12 mouse cellular contexts compared by ENCODE assay signal in the genomic region with DNA sequence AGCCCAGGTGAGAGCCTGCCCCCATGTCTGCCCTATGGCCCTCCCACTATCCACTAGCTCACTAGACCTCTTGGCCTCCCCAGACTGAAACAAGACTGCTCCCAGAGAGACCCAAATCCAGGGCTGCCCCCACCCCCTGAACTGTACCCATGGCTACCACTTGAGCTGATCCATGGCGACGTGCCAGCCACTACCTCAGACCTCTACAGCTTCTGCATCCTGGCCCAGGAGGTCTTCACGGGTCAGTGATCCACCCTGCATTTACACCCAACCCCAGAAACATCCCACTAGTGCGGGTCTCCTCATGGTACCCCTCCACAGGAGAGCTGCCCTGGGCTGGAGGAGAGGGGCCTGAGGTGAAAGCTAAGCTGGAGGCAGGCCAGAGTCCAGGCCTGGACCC. TPM values are rescaled to one million over a fixed set of nuclear protein-coding genes. Genes with fewer than 3 reads are reported as not detected.
DNase-seq lines count a peak whose midpoint lies in the region; ATAC-seq lines count a peak whose summit lies in the region.
"Had no signal": no experiment of that assay in that cellular context is flagged by ENCODE, and none has a peak within 500 bp of the region (broad histone marks: within the 10 kb centered on the region; RNA-seq: fewer than 3 reads in every experiment).

No protein-coding gene starts in this region.

- no peak overlapping the region for H3K4me3 ChIP-seq in embryonic facial prominence, embryonic 10.5 days
- no peak overlapping the region for H3K4me3 ChIP-seq in hindbrain, embryonic 14.5 days (replicated peaks; ENCODE audit: low read length)
- no peak overlapping the region for H3K4me3 ChIP-seq in midbrain, embryonic 14.5 days (replicated peaks; ENCODE audit: low read depth, low read length)

- peaks cover 23% of the 10 kb centered on the region for H3K27me3 ChIP-seq in embryonic facial prominence, embryonic 10.5 days (replicated peaks; ENCODE audit: low read depth, poor library complexity, severe bottlenecking)
- H3K27me3 ChIP-seq in hindbrain, embryonic 14.5 days (ENCODE audit: control insufficient read depth, insufficient read depth, low read length) = no peaks in the 10 kb centered on the region
- no peaks in the 10 kb centered on the region for H3K27me3 ChIP-seq in midbrain, embryonic 14.5 days (ENCODE audit: control insufficient read depth, insufficient read depth, low read length)
- H3K27me3 ChIP-seq: Patski had no signal

- peaks cover 29% of the 10 kb centered on the region for H3K36me3 ChIP-seq in embryonic facial prominence, embryonic 10.5 days (replicated peaks)
- peaks cover 36% of the 10 kb centered on the region for H3K36me3 ChIP-seq in hindbrain, embryonic 14.5 days (replicated peaks; ENCODE audit: control insufficient read depth, insufficient read depth)
- peaks cover 34% of the 10 kb centered on the region for H3K36me3 ChIP-seq in midbrain, embryonic 14.5 days (ENCODE audit: control insufficient read depth, insufficient read depth, low read length)

- DNase-seq in left cerebral cortex, postnatal 4 days = peak; percentile 53
- DNase-seq in left cerebral cortex, adult 18-20 months (ENCODE audit: low spot score in 2 of 2) = no peak
- no peak for DNase-seq in embryonic facial prominence, embryonic 10.5 days (ENCODE audit: low spot score)
- DNase-seq in hindbrain, embryonic 14.5 days (ENCODE audit: low spot score) = no peak
- peak; percentile 29 for DNase-seq in midbrain, embryonic 14.5 days
- DNase-seq in adrenal gland, postnatal 36 days = no peak
- no peak for DNase-seq in left cerebral cortex, postnatal 25 days (ENCODE audit: low spot score in 2 of 2)
- no peak for DNase-seq in left cerebral cortex, adult 9 months (ENCODE audit: low spot score in 2 of 2)
- DNase-seq: adrenal gland, postnatal 25 days had no signal

- no peaks in the 10 kb centered on the region; the same call in 1 of the 2 replicates for H3K9me3 ChIP-seq in embryonic facial prominence, embryonic 10.5 days
- H3K9me3 ChIP-seq in hindbrain, embryonic 14.5 days (ENCODE audit: control insufficient read depth, low read length) = no peaks in the 10 kb centered on the region
- H3K9me3 ChIP-seq in midbrain, embryonic 14.5 days (ENCODE audit: control insufficient read depth, low read length) = no peaks in the 10 kb centered on the region

- no peak overlapping the region for H3K4me2 ChIP-seq in hindbrain, embryonic 14.5 days (replicated peaks)
- no peak overlapping the region for H3K4me2 ChIP-seq in midbrain, embryonic 14.5 days (ENCODE audit: low read length)

- H3K27ac ChIP-seq in embryonic facial prominence, embryonic 10.5 days (replicated peaks) = peak overlapping the region; percentile 35; the same call in 1 of the 2 replicates
- no peak overlapping the region for H3K27ac ChIP-seq in hindbrain, embryonic 14.5 days
- H3K27ac ChIP-seq in midbrain, embryonic 14.5 days (replicated peaks; ENCODE audit: low read depth, low read length) = peak overlapping the region; percentile 32

- ATAC-seq in hindbrain, embryonic 14.5 days (ENCODE audit: low FRiP score) = peak; percentile 14; the same call in 1 of the 2 replicates
- ATAC-seq in midbrain, embryonic 14.5 days (ENCODE audit: low FRiP score, low TSS enrichment) = 0 out of 2 replicates have a peak, but pooled peaks have one; percentile 13
- ATAC-seq: Patski had no signal

- 71% methylated on average over 4 of the region's 4 CpGs for WGBS in embryonic facial prominence, embryonic 10.5 days
- WGBS in hindbrain, embryonic 14.5 days = 58% methylated on average over 4 of the region's 4 CpGs
- 24% methylated on average over 4 of the region's 4 CpGs for WGBS in midbrain, embryonic 14.5 days

- H3K4me1 ChIP-seq in embryonic facial prominence, embryonic 10.5 days = peaks cover 10% of the 10 kb centered on the region
- no peaks in the 10 kb centered on the region; the same call in 1 of the 2 replicates for H3K4me1 ChIP-seq in hindbrain, embryonic 14.5 days (replicated peaks; ENCODE audit: control insufficient read depth, insufficient read depth, low read length)
- no peaks in the 10 kb centered on the region for H3K4me1 ChIP-seq in midbrain, embryonic 14.5 days (ENCODE audit: control insufficient read depth, insufficient read depth, low read length)

- intact Hi-C loops in left cerebral cortex, postnatal 4 days (cut with DNase I) = no loop called here
- intact Hi-C loops in left cerebral cortex, postnatal 25 days (cut with DNase I) = no loop called here

- no peak overlapping the region for H3K9ac ChIP-seq in hindbrain, embryonic 14.5 days
- no peak overlapping the region for H3K9ac ChIP-seq in midbrain, embryonic 14.5 days (replicated peaks; ENCODE audit: low read length)

RNA-seq across cellular contexts. Expression of a gene that starts 14.5 kb away (rescaled TPM):
- total RNA-seq in left cerebral cortex, postnatal 4 days (2021) = 100 to 1,000 TPM; 356 to 358 TPM
- 100 to 1,000 TPM; 179 to 187 TPM for total RNA-seq in left cerebral cortex, adult 18-20 months (2021)
- polyA plus RNA-seq in embryonic facial prominence, embryonic 10.5 days (2016; fragmentation: Nextera tagmentation; extraction: Ambion mirVana) = 24.8 and 25.2 TPM in 2 replicates
- 112 TPM in 2 replicates for polyA plus RNA-seq in hindbrain, embryonic 14.5 days (2014; fragmentation: Nextera tagmentation; extraction: Ambion mirVana)
- polyA plus RNA-seq in midbrain, embryonic 14.5 days (2014; fragmentation: Nextera tagmentation; extraction: Ambion mirVana) = 101 and 129 TPM in 2 replicates
- 1 to 10 TPM; 2.5 to 2.9 TPM for total RNA-seq in adrenal gland, postnatal 36 days (2021)
- total RNA-seq in left cerebral cortex, postnatal 25 days (2021) = 100 to 1,000 TPM; 190 to 213 TPM

RNA-seq across cellular contexts. Expression of a gene that starts 27.0 kb away (rescaled TPM):
- total RNA-seq in left cerebral cortex, postnatal 4 days (2021) = under 1 TPM in 1 of 2 experiments, not detected in 1; 0.66 TPM
- not detected for total RNA-seq in left cerebral cortex, adult 18-20 months (2021)
- 0.28 TPM in 1 of 2 replicates, not detected in the other for polyA plus RNA-seq in embryonic facial prominence, embryonic 10.5 days (2016; fragmentation: Nextera tagmentation; extraction: Ambion mirVana)
- 0.48 TPM in 1 of 2 replicates, not detected in the other for polyA plus RNA-seq in hindbrain, embryonic 14.5 days (2014; fragmentation: Nextera tagmentation; extraction: Ambion mirVana)
- polyA plus RNA-seq in midbrain, embryonic 14.5 days (2014; fragmentation: Nextera tagmentation; extraction: Ambion mirVana) = not detected in 2 replicates
- total RNA-seq in adrenal gland, postnatal 36 days (2021) = under 1 TPM in 1 of 2 experiments, not detected in 1; 0.53 TPM
- total RNA-seq in left cerebral cortex, postnatal 25 days (2021) = not detected
- total RNA-seq: adrenal gland, postnatal 25 days; layer of hippocampus, postnatal 14 days; megakaryocyte-erythroid progenitor cell, adult 5-6 weeks had no signal

RNA-seq across cellular contexts. Expression of a gene that starts 31.6 kb away (rescaled TPM):
- 1 to 10 TPM; 4.7 to 5.5 TPM for total RNA-seq in left cerebral cortex, postnatal 4 days (2021)
- total RNA-seq in left cerebral cortex, adult 18-20 months (2021) = 1 to 10 TPM; 3.7 to 4.3 TPM
- 4.1 and 5.6 TPM in 2 replicates for polyA plus RNA-seq in embryonic facial prominence, embryonic 10.5 days (2016; fragmentation: Nextera tagmentation; extraction: Ambion mirVana)
- 9.3 and 12.6 TPM in 2 replicates for polyA plus RNA-seq in hindbrain, embryonic 14.5 days (2014; fragmentation: Nextera tagmentation; extraction: Ambion mirVana)
- polyA plus RNA-seq in midbrain, embryonic 14.5 days (2014; fragmentation: Nextera tagmentation; extraction: Ambion mirVana) = 6.3 and 7.4 TPM in 2 replicates
- 10 to 100 TPM; 27.1 to 28.3 TPM for total RNA-seq in adrenal gland, postnatal 36 days (2021)
- total RNA-seq in left cerebral cortex, postnatal 25 days (2021) = 1 to 10 TPM; 5.1 to 6.4 TPM

RNA-seq across cellular contexts. Expression of a gene that starts 31.7 kb away (rescaled TPM):
- total RNA-seq in left cerebral cortex, postnatal 4 days (2021) = 10 to 100 TPM in 1 of 2 experiments, 1 to 10 TPM in 1; 7.6 to 10.1 TPM
- total RNA-seq in left cerebral cortex, adult 18-20 months (2021) = 1 to 10 TPM; 3.8 TPM
- 17.7 TPM in 2 replicates for polyA plus RNA-seq in embryonic facial prominence, embryonic 10.5 days (2016; fragmentation: Nextera tagmentation; extraction: Ambion mirVana)
- 10.4 and 11.0 TPM in 2 replicates for polyA plus RNA-seq in hindbrain, embryonic 14.5 days (2014; fragmentation: Nextera tagmentation; extraction: Ambion mirVana)
- 7.4 and 10.9 TPM in 2 replicates for polyA plus RNA-seq in midbrain, embryonic 14.5 days (2014; fragmentation: Nextera tagmentation; extraction: Ambion mirVana)
- 1 to 10 TPM; 7.8 to 8.5 TPM for total RNA-seq in adrenal gland, postnatal 36 days (2021)
- 1 to 10 TPM; 5.2 to 5.5 TPM for total RNA-seq in left cerebral cortex, postnatal 25 days (2021)

RNA-seq across cellular contexts. Expression of a gene that starts 39.2 kb away (rescaled TPM):
- total RNA-seq in left cerebral cortex, postnatal 4 days (2021) = 10 to 100 TPM; 29.6 to 34.6 TPM
- 10 to 100 TPM; 56.8 to 60.4 TPM for total RNA-seq in left cerebral cortex, adult 18-20 months (2021)
- polyA plus RNA-seq in embryonic facial prominence, embryonic 10.5 days (2016; fragmentation: Nextera tagmentation; extraction: Ambion mirVana) = 42.5 and 45.2 TPM in 2 replicates
- polyA plus RNA-seq in hindbrain, embryonic 14.5 days (2014; fragmentation: Nextera tagmentation; extraction: Ambion mirVana) = 49.2 and 49.4 TPM in 2 replicates
- polyA plus RNA-seq in midbrain, embryonic 14.5 days (2014; fragmentation: Nextera tagmentation; extraction: Ambion mirVana) = 49.9 and 59.1 TPM in 2 replicates
- 10 to 100 TPM; 46.2 to 55.4 TPM for total RNA-seq in adrenal gland, postnatal 36 days (2021)
- total RNA-seq in left cerebral cortex, postnatal 25 days (2021) = 10 to 100 TPM; 45.5 to 47.8 TPM

Comparison
In these comparisons a context has a peak if more than half of its experiments do, and no peak if none do; other contexts are left out.
1. DNase-seq: peak in left cerebral cortex, postnatal 4 days (single experiment) and midbrain, embryonic 14.5 days (single experiment); none in left cerebral cortex, adult 18-20 months (0 of 2), embryonic facial prominence, embryonic 10.5 days (single experiment), hindbrain, embryonic 14.5 days (single experiment), adrenal gland, postnatal 36 days (0 of 2), left cerebral cortex, postnatal 25 days (0 of 2) and left cerebral cortex, adult 9 months (0 of 2).
2. RNA of a gene that starts 14.5 kb away (total RNA-seq): 356 to 358 TPM in left cerebral cortex, postnatal 4 days, 190 to 213 TPM in left cerebral cortex, postnatal 25 days and 179 to 187 TPM in left cerebral cortex, adult 18-20 months; 2.5 to 2.9 TPM in adrenal gland, postnatal 36 days; every median in the first group is over 10 times any median in the second.